Mouse (Mus musculus) bone marrow macrophage, adult 2 months (primary cell): ENCODE measurements around the gene Tchh.

Experiments used
- CTCF ChIP-seq: IDR thresholded peaks from 2 replicates; pipeline ENCODE4 v1.5.1; 2012; ENCODE audit warnings: low read depth, mild to moderate bottlenecking, low read length, moderate library complexity
- POLR2A ChIP-seq: IDR thresholded peaks from 2 replicates; pipeline ENCODE4 v1.6.1; 2012; ENCODE audit warnings: mild to moderate bottlenecking, low read depth, low read length, borderline replicate concordance

- TF ChIP-seq CTCF (no peak), POLR2A (no peak)
Measured at GRCm38 (mm10) chr3:93485611-93486010, 43.5 kb downstream of the Tchh start.
